Mouse (Mus musculus) fat pad, adult 2 months (tissue): Measurements from ENCODE around the gene Sgpp2.

Experiments
- DNase-seq: peaks from one replicate; pipeline ENCODE4 v3.0.0-alpha.2; 2011; ENCODE audit warnings: low read depth, low spot score; ENCODE audit errors: extremely low read depth

Sgpp2 gene

DNA sequence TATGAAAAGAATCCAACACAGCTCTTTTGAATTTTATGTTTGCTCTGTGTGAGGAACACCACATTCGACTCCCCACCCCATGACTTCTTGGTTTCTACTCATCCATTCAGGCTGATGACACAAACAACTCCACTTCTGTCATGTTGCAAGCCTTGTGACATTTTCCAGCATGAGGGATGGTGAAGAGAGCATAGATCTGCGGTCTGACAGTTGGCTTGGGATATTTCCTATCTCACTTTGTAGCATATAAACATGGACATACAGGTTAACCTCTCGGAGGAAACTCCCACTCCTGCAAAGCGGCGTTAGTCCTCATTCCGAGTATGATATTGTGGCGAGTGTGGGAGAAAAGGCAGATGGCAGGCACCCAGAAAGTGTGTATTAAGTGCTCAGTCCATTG, 27.6 kb downstream of the Sgpp2 start:
- DNase-seq: no peak

DNA sequence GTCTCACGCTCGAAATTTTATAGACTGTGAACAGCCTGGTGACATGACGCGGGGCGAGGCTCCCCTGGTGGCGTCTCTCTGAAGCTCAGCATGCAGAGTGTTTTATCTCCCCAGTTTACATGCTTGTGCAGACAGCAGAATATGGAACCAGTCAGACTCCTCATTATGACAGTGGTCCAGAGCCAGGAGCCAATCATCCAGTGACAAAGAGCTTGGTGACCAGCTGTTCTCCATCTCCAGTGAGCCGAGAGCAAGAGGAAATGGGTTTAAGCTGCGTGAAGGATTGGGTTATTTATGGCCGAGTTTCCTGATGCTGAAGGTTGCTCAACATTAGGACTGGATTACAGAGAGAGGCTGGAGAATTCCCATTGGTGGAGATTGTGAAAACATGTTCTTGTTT, 28.1 kb downstream of the Sgpp2 start:
- DNase-seq: no peak

DNA sequence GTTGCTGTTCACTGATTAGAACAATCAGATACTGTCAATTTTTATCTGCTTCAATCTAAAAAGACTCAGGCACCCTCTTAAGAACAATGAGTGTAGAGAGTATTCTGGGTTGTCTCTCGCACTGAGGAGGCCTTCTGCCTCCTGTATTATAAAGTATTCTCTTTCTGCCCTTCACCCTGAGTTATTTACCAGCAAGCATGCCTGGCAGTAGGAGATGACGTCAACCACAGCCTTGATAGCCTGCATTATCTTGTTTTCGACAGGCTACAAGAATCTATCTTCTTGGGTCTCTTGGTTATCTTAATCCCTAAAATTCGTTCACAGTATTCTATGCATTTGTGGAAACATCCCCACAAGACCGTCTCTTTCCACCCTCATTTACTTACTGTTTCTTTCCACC, 29.8 kb downstream of the Sgpp2 start:
- DNase-seq: no peak

DNA sequence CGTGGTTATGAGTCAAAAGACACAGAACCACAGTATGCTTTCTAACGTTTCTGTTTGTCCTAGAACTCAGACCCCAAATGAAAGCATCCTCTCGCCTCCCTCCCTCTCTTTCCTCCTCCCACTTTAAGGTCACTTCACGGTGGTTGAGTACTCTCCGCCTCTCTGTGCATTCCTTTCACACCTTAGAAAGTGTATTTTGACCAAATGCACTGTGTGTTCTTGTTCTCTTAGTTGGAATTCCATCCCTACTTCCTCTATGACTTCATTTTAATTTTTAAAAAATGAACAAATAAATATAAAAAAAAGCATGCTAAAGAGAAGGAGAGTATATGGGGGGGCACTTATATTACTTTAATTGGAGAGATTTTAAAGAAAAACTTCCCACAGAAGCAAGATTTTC, 30.4 kb downstream of the Sgpp2 start:
- DNase-seq: no peak

DNA sequence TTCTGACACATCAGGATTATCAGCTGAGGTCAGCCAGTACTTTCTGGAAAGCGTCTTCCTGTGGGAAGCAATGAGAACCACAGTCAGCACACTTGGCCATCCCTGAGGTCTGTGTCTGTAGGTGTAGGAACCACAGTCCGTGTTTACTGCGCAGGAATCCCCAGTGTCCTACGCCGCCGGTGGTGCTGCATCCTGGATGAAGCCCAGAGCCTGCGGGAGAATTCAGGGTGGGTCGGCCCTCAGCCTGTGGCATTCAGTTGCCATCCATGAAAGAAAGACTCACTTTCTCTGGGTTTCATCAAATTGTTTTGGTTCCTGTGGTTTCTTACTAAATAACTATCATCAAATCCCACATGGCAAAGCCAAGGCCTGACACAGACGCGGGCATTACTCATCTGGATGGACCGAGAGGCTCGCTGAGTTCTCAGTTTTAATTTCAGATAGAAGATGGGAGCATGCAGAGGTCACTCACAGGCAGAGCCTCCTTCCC, 37.2 kb downstream of the Sgpp2 start:
- DNase-seq: no peak

DNA sequence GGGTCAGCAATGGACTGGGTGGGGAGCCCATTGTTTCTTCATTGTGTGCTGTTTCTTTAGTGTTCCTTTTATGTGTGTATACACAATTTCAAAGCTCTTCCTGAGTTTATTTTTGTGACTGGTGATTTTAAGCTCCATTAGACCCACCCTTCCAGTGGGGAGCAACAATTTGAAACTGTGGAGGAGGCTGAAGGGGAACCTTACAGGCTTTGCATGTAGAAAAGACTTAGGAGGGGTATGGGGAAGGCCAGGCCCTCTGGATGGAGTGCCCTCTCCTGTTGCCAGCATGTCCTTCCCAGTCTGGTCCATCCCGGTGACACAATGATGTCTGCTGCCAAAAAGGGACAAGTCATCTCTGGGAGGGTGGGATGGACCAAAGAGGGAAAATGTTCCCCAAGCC, 39.1 kb downstream of the Sgpp2 start:
- no peak for DNase-seq

DNA sequence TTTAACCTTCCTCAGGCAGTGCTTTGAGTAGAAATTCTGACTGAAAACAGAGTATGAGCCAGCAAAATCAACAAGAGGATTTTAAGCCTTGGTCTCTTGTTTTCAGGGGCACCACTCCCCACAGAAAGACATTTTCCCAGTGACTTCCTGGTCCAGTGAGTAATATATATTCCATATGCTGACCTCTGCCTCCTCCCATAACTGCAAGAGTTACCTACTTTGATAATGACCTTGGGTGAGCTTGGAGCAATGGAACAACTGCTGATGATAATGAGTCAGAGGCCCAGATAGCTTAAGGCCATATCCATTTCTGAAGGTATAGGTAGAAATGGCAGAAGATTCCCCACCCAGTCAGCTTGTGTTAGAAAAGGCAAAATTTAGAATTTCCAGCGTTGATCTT, 43.1 kb downstream of the Sgpp2 start:
- no peak for DNase-seq

DNA sequence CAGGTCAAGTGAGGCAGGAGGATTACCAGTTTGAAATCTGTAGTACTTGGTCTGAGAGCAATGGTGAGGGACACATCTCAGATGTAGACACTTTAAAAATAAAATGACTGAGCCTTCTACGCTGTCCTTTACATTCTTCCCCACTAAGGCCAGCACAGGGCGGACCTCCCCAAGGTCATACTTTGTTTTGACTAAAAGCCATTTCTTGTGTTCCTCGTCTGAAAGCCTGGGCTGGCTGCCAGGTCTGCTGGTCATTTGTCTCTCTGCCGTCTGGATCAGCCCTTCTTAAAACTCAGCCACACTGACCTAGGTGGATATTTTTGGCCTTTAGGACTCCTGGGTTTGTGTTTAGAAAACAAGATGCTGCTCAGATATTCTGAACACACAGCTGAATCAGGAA, 45.0 kb downstream of the Sgpp2 start:
- DNase-seq: no peak

DNA sequence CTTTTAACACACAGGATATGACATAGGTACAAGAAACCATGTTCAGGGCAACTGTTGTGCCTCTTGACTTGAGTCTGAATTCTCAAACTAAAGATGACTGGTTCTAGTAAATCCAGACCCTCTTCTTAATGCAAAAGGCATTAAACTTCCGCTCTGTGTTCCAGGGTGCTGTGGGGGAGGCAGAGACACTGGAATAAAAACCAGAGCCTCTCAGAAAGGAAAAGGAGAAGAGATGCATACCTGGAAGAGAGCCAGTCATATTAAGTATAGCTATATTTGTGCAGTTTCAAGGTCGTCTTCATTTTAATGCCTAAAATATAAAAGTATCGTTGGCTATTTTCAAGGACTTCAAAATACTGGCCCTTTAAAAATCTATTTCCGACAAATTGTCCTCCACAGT, 47.3 kb downstream of the Sgpp2 start:
- DNase-seq: no peak

DNA sequence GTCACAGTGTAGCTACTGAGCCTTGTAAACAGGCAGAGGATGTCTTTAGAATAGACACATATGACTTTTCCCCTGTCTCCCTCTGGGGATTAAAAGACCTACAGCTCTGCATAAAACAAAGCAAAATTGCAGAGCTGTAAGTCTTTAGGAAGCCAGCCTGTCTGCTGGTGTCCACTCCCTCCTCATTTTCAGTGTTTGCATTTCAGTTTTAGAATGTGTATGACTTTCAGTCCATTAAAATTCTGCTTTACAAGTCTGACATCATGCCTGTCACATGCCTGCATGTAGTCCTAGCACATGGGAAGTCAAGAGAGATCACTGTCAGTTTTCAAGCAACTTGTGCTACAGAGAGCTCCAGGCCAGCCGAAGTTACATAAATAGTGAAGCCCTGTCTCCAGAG, 47.7 kb downstream of the Sgpp2 start:
- no peak for DNase-seq

DNA sequence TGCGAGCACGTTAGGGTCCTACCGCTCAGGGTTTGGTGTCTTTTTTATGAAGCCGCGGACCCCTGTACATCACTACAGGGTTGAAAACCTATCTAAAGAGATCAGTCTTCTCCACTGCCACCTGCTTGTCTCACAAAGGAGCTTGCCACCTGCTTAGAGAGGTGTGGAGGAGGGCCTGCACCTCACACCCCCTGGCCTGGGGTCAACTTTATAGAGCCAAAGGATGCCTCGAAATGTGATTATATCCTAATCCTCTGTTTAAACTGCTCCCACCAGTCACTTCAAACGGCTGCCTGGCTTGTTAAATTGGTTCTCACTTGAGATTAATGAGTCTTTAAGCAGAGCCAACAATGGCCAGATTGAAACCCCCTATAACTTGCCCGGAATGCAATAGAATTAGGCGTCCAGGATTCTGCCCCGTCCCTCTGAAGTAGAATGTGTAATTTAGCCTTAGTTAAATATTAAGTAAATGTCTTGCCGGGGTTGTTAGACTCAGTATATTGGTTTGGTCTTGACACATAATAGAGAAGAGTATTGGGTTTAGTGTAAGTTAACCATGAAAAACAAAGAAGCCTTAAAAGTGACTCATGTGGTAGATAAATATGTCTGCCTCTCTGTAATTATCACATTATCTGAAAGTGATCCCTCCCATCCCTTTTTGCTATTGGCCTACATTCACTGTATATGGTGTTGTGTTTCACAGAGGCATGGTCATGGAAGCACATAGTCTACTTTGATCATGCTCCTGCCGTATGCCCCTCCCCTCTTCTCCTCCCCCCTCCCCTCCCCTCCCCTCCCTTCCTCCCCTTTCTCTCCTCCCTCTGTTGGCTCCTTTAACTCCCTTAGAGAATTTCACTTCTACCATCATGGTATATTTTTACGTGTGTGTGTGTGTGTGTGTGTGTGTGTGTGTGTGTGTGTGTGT, 54.1 kb downstream of the Sgpp2 start:
- DNase-seq: no peak

DNA sequence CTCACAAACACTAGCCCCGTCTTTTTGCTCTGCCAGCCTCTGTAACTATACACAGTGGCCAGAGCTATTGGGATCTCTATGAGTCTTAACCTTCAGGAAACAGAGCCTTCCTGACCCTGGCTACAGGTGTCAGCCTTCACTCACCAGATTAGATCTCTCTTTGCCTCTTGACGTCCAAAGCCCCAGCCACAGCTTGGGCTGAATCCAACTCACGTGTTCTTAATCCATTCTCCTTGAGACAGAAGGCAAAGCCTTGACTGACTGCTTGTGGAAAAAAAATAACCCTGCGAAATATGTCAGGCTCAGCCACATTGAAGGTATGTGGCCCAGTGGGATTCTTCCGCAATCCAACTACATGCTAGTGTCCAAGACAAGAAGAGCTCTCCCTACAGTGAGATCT, 57.7 kb downstream of the Sgpp2 start:
- no peak for DNase-seq

DNA sequence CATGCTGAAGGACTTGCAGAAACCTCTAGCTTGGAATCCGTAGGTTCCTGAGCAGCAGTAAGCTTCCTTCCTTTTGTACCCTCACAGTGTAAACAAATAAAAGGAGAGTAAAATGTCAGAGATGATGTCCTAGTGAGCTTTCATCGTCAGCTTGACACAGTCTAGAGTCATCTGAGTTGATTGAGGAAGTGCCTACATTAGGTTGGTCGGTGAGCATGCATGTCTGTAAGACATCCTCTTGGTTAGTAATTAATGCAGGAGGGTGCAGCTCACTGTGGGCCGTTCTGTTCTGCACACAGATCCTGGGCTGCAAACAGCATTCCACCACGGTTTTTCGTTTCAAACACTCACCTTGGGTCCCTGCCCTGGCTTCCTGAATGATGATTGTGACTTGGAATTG, 60.0 kb downstream of the Sgpp2 start:
- no peak for DNase-seq

DNA sequence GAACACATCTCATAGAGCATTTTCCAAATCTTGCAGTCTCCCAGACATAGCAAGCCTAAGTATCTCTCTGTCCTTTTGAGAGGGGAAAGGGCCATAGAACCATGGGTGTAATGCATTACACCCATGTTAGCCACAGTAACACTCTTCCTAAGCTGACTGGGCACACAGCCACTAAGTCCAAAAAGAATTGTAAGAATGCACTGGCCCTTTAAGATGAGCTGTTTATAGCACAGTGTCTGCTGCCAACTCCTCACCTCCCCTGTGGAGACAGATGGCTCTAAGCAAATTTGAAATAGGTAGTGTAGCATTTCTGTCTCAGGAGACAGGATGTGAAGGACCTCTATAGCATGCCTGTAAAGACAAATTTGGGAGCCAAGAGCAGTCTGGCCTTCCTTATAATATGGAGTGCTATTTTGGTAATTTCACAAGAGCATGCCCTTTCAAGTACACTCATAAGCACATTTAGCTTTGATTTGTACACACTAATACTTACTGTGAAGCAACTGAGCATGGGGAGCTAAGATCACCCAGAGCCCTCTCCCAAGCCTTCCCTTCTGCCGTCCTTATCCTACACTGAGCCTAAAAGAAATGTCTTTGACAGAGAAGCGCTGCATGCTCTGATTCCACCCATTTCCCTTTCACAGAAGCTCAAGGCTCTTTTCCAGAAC, 61.6 kb downstream of the Sgpp2 start:
- no peak for DNase-seq

DNA sequence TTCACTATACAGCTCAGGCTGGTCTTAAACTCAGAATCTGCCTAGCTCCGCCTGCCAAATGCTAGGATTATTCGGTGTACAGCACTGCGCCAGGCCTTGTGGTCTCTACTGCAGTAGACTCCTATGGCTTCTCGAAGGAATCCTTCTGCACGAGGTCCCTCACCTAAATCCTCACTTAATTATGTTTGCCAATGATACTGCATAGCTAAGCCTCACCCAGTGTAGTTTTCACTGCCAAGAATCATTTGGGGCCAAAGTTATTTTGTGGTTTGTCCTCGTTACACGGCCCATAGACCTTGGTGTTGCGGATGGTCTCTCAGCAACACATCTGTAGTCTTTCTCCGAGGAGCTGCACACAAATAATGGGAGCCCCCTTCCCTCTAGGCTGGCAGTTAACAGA, 62.2 kb downstream of the Sgpp2 start:
- DNase-seq: no peak

DNA sequence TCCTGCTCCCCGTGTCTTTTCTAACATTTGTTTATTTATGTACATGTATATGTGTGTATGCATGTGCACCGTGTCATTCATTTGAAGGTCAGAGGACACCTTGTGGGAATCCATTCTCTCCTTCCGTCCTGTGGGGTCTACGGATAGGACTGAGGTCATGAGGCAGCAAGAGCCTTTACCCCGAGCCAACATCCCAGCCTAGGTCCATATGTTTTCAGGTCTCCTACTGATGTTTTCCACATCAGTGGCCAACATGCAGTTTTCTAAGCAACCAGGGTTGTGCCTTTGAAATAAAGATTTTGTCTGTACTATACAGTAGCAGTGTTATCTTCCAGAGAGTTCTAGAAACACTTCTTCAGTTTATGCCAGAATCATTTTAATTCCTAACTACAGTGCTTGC, 63.7 kb downstream of the Sgpp2 start:
- DNase-seq: no peak

DNA sequence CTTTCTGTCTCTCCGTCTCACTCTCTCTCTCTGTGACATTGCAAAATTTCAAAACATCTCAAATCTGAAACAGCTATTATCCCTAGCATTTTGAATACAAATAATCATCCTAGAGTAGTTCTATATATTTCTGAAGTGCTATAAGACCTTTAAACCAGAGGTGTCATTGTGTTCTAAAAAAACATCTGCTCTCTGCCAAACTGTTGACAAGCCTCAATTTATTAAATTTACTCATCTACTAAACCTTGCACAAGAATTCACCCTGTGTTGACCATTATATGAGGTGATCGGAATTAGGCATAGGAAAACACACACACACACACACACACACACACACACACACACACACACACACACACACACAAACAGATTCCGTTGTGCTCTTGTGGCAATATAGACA, 64.9 kb downstream of the Sgpp2 start:
- DNase-seq: no peak

DNA sequence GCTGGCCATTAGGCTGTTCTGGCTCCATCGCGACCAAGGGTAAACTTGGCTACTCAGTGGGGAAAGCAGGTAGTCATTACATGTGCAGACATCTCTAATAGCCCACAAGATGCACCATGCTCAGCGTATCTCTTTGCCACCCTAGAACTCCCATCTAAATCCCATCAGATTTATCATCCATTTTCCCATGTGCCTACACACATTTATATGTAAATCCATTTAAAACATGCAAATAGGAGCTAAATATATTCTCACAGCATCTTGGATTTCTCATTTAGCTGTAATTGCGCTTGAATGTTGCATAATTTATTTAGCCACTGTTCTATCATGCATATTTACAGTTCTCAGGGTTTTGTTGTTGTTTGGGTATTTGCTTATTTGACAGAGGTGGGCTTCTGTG, 70.8 kb downstream of the Sgpp2 start:
- DNase-seq: no peak

DNA sequence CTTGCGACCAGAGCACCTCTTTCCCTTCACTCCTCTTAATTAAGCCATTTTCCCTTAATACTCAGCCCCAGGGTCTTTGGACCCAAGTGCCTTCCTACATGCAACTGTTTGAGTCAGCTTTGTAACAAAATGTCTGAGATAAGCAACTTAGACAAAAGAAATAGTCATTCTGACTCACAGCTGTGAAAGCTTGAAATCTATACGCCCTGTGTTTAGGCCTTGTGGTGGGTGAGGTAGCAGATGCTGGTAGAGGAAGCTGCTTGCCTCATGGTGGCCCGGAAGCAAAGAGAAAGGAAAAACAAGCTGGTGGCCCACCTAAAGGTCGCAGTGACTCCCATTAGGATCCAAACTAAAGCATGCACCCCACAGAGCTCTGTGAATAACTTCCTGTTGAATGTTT, 77.7 kb downstream of the Sgpp2 start:
- no peak for DNase-seq

DNA sequence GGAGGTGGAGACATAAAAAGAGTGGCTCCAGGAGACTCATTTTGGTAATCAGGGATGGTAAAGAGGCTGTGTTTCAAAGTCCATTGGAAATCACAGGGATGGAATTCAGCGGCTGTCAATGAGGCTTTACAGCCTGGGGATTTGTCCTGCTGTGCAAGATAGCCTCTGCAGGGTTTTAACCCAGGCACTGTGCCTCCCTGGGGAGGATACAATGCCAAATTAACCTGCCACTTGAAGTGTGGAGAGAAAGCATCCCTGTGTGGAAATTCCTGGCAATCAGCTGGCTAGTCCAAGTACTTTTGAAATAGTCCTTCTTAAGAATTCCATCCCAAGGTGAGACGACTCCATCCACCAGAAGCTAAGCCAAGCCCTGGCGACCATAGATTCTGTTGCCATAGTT, 78.7 kb downstream of the Sgpp2 start:
- DNase-seq: no peak

DNA sequence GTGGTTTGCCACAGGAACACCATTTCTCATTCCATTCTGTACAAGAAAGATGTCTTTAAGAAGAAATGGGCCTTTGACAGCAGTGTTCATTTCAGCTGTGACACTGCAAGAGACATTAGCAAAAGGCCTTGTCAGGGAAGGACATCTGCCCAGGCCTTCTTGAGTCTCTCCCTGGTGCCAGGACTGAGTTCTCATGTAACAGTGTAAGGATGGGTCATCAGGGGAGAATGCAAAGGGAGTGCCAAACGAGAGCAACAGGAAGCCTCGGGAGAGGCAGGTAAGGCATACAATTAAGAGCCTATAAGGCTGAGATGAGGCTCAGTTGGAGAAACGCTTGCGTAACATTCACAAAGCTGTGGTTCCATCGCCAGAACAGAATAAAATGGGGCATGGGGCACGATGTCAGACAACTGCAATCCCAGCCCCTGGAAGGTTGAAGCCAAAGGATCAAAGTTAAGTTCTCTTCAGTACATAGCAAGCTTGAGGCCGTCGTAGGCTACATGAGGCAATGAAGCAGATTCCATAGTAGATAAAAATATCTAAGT, 85.1 kb downstream of the Sgpp2 start:
- DNase-seq: peak; percentile 66

DNA sequence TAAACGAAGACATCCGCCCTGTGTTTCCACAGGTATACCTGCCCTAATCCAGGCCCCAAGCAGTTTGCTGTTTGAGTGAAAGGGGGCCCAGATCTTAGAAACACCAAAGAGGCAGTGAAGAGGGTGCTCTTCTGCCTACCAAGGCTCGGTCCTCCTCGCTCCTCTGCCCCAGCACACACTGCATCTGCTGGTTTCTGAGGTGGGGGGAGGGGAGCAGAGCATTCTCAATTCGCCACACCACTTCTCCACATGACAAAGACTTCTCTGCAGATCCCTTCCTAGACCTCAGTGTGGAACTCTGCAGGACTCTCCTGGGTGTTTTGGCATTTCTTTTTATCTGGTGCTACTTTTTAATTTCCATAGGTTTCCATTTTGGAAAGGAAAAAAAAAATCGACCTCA, 85.6 kb downstream of the Sgpp2 start:
- no peak for DNase-seq
